Mouse (Mus musculus): ENCODE data around the gene Fancc.

Gene Fancc

DNA sequence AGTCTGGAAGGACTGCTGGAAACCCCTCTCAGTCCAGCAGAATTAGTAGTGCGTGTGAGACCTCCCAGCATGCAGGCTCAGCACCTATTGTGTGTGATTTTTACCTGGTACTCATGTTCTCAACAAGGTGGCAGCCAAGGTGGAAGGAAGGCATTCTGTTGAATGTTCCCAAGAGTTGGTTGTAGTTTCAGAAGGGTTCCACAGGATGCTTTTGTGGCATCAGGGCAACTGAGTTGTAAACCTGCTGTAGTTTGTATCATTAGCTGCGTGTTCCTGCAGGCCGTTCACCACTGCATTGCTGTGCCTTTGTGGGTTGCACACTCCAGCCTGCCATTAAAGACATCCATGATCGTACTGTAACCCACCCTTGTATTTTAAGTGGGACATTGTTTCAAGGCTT, 238.4 kb downstream of the Fancc start:
- DNase-seq, result no peak

- no peak for DNase-seq
Observed at GRCm38 (mm10) chr13:63258167-63258582, 238.9 kb downstream of the Fancc start.

DNA sequence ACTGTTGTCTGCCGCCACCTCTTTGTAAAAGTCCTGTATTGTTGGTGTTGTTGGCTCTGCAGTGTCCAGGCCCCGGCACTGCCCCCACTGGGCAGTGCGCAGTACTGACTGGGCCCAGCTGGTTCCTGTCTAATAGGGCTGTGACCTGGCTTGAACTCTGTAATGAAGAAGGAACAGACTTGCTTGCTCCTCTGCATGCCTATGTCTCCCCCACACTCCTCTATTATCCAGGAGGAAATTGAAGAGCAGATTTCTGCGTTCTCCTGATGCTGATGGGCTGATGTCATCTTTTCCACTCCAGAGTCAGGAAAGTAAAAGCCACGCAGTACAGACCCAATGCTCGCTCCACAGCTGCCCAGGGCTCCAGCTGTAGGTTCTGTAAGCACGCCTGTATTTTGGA, 240.3 kb downstream of the Fancc start:
- no peak for DNase-seq

DNA sequence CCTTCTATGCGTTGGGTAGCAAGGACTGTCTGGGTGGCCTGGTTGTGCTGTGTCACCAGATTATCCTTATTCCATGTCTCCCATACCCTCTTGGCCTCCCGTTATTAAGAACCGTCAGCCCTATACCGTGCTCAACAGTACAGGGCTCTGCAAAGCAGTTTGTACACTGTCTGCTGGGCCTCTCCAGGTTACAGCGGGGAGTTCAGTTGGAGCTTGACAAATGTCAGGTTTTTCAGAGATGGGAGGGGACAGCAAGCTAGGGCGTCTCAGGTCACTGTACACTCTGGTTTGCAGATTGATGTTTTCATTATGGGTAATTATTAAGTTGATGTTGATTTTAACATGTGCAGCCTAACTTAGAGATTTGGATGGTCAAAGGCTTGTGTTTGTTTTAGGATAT, 240.9 kb downstream of the Fancc start:
- DNase-seq, result no peak

GRCm38 (mm10) chr13:63255519-63256011, 241.5 kb downstream of the Fancc start:
- DNase-seq, result no peak

- DNase-seq, result no peak
Observed at GRCm38 (mm10) chr13:63253886-63254636, 243.0 kb downstream of the Fancc start.

- DNase-seq, result no peak
Observed at GRCm38 (mm10) chr13:63253147-63253546, 243.9 kb downstream of the Fancc start.

GRCm38 (mm10) chr13:63252295-63253010, 244.6 kb downstream of the Fancc start:
- DNase-seq, result no peak

- DNase-seq, result no peak
Observed at GRCm38 (mm10) chr13:63251118-63251889, 245.8 kb downstream of the Fancc start.

GRCm38 (mm10) chr13:63250441-63250980, 246.6 kb downstream of the Fancc start:
- no peak for DNase-seq

- DNase-seq, result no peak
Observed at GRCm38 (mm10) chr13:63249741-63250431, 247.2 kb downstream of the Fancc start.

GRCm38 (mm10) chr13:63249171-63249570, 247.9 kb downstream of the Fancc start:
- DNase-seq, result no peak

DNA sequence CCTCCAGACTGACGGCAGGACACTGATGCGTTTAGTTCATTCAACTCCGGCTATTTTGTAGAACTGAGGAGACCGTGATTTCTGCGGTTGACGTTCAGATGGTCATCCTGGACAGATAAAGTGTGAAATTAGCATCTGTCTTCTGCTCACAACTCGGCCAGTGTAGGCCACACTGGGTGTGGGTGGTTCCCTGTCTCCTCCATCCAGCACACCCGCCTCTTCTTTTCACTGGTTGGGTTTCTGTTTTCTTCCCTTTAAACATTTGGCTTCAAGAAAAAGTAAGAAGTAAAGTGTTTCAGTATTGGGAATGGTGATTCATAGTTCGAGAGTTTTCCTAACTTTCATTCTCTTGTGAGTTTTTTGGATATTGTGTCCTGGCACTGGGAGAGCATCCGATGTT, 248.8 kb downstream of the Fancc start:
- DNase-seq, result no peak

DNA sequence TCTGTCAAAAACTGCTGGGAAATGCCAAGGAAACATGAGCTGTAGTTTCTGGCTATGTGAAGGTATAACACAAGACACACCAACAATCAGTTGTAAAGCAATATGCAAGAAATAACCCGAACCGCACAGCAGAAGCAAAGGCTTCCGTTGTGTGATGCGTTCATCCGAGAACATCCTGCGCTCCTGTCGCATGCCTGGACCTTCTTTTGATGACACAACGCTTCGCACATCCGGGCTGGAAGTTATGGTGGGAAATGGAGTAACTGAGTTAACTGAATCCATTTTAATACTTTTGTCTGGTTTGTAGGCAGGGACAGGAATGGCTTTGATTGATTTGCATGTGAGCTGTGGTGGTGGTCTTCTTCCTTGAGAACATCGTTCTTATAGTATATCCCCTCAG, 249.4 kb downstream of the Fancc start:
- DNase-seq, result no peak

- no peak for DNase-seq
Observed at GRCm38 (mm10) chr13:63247041-63247440, 250.0 kb downstream of the Fancc start.

GRCm38 (mm10) chr13:63246332-63246940, 250.6 kb downstream of the Fancc start:
- no peak for DNase-seq

- DNase-seq, result no peak
Observed at GRCm38 (mm10) chr13:63245812-63246211, 251.3 kb downstream of the Fancc start.

- DNase-seq, result no peak
Observed at GRCm38 (mm10) chr13:63245218-63245617, 251.9 kb downstream of the Fancc start.

DNA sequence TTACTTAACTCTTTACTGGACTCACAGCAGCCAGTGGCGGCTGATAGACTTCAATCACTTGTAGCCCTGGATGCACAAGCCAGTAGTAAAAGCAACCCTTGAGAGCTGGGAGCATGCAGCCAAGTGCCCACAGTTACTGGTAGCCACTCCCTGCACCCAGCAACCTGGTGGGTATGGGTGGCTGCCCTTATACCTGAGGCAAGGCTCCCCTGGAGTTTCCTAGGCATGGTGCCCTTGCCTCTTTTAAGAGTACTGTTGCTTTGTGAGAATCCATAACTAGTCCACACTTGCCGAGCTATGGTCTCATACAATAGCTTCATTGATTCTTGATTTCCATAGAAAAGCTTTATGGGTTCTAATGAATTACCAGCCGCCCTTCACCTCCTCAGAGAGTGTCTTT, 252.7 kb downstream of the Fancc start:
- no peak for DNase-seq

GRCm38 (mm10) chr13:63243586-63243985, 253.5 kb downstream of the Fancc start:
- DNase-seq, result no peak

DNA sequence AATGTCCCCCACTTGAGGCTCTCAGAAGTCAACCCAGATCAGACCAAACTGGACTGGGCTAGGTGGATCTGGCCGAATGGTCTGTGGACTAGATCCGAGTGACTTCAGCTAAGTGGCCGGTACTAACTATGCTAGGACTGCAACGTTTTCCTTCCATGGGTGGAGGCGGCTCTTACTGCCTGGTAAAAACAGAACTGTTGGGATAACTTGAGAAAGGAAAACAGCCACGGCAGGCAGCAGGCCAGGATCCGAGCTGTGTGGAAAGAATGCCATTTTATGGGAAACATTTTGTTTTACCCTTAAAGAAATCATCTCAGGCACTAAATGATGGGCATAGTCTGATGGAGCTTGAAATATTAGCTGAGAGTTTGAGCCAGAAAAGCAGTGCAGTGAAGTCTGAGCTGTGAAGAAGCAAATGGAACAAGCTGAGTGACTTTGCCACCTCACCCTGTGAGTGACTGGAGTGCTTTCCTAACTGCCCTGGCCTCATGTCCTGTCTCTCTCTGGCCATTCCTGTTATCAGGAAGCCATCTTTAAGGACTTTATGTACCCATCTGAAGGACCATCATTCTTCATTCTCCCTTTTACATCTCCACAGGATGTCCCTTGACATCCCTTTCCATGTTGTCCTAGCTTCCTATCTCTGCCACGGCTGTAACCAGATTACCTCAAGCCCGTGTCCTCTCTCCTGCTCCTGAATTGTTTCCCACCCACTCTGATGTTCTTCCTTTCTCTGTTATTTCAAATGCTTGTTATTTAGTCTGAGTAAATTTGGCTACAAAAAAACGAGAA, 254.5 kb downstream of the Fancc start:
- no peak for DNase-seq

Data from spleen, adult 18-20 months (tissue).